In genomic region chr4:135034406-135034805, GRCm38 (mm10) we compare ENCODE assay signal across 8 mouse cellular contexts.
DNase-seq lines count a peak whose midpoint lies in the region; ATAC-seq and TF ChIP-seq lines count a peak whose summit lies in the region.

No protein-coding gene starts in this region.

- no peak for DNase-seq in forebrain, postnatal 0 days
- peak; percentile 6 to 21 for DNase-seq in right cerebral cortex, adult 2 months (ENCODE audit: low spot score in 2 of 2)
- DNase-seq in right cerebral cortex, adult 18-20 months: no peak
- DNase-seq in cerebellum, adult 8-10 months: peak; percentile 41
- DNase-seq in kidney, adult 8-10 months: peak; percentile 6 to 57
- peak; percentile 61 for DNase-seq in lung, embryonic 14.5 days
- peak; percentile 69 for DNase-seq in stomach, postnatal 0 days (ENCODE audit: low spot score)

- H3K4me2 ChIP-seq in forebrain, postnatal 0 days (ENCODE audit: low read depth): no peak overlapping the region
- no peak overlapping the region for H3K4me2 ChIP-seq in forebrain, embryonic 13.5 days
- H3K4me2 ChIP-seq in lung, embryonic 14.5 days: no peak overlapping the region
- H3K4me2 ChIP-seq in stomach, postnatal 0 days (replicated peaks; ENCODE audit: low read depth): no peak overlapping the region

- H3K4me3 ChIP-seq in forebrain, postnatal 0 days (ENCODE audit: low read depth, low read length): no peak overlapping the region
- no peak overlapping the region for H3K4me3 ChIP-seq in forebrain, embryonic 13.5 days
- H3K4me3 ChIP-seq in lung, embryonic 14.5 days (ENCODE audit: low read depth, low read length): no peak overlapping the region
- H3K4me3 ChIP-seq in stomach, postnatal 0 days (ENCODE audit: low read depth, low read length): no peak overlapping the region

- H3K9me3 ChIP-seq in forebrain, postnatal 0 days (ENCODE audit: low read length): no peaks in the 10 kb centered on the region
- H3K9me3 ChIP-seq in forebrain, embryonic 13.5 days (replicated peaks): no peaks in the 10 kb centered on the region
- no peaks in the 10 kb centered on the region for H3K9me3 ChIP-seq in lung, embryonic 14.5 days (ENCODE audit: low read depth, low read length)
- H3K9me3 ChIP-seq in stomach, postnatal 0 days (ENCODE audit: control insufficient read depth, low read length): no peaks in the 10 kb centered on the region

- H3K36me3 ChIP-seq in forebrain, postnatal 0 days (ENCODE audit: insufficient read depth): no peaks in the 10 kb centered on the region
- H3K36me3 ChIP-seq in forebrain, embryonic 13.5 days (ENCODE audit: poor library complexity, severe bottlenecking): no peaks in the 10 kb centered on the region
- H3K36me3 ChIP-seq in lung, embryonic 14.5 days (ENCODE audit: insufficient read depth): no peaks in the 10 kb centered on the region
- no peaks in the 10 kb centered on the region for H3K36me3 ChIP-seq in stomach, postnatal 0 days (ENCODE audit: control insufficient read depth, insufficient read depth, low read length)

- H3K9ac ChIP-seq in forebrain, postnatal 0 days: no peak overlapping the region
- H3K9ac ChIP-seq in forebrain, embryonic 13.5 days: no peak overlapping the region
- H3K9ac ChIP-seq in lung, embryonic 14.5 days: no peak overlapping the region
- H3K9ac ChIP-seq in stomach, postnatal 0 days (ENCODE audit: low read length): no peak overlapping the region

- no peak for ATAC-seq in forebrain, postnatal 0 days
- no peak for ATAC-seq in forebrain, embryonic 13.5 days
- no peak for ATAC-seq in lung, embryonic 14.5 days (ENCODE audit: insufficient read depth)
- ATAC-seq in stomach, postnatal 0 days (ENCODE audit: low FRiP score, low TSS enrichment): no peak

- WGBS in forebrain, postnatal 0 days: 30% methylated on average over 7 of the region's 7 CpGs
- 29% methylated on average over 7 of the region's 7 CpGs for WGBS in forebrain, embryonic 13.5 days
- WGBS in lung, embryonic 14.5 days: 27% methylated on average over 7 of the region's 7 CpGs
- WGBS in stomach, postnatal 0 days: 40% methylated on average over 7 of the region's 7 CpGs

- H3K27me3 ChIP-seq in forebrain, postnatal 0 days (ENCODE audit: insufficient read depth, low read length): no peaks in the 10 kb centered on the region
- no peaks in the 10 kb centered on the region for H3K27me3 ChIP-seq in forebrain, embryonic 13.5 days
- no peaks in the 10 kb centered on the region for H3K27me3 ChIP-seq in lung, embryonic 14.5 days (ENCODE audit: insufficient read depth, low read length)
- H3K27me3 ChIP-seq in stomach, postnatal 0 days (ENCODE audit: control insufficient read depth, insufficient read depth, low read length): no peaks in the 10 kb centered on the region

- H3K27ac ChIP-seq in forebrain, postnatal 0 days (ENCODE audit: low read depth, low read length): no peak overlapping the region
- no peak overlapping the region for H3K27ac ChIP-seq in forebrain, embryonic 13.5 days
- H3K27ac ChIP-seq in lung, embryonic 14.5 days (ENCODE audit: low read depth): no peak overlapping the region
- H3K27ac ChIP-seq in stomach, postnatal 0 days (replicated peaks): no peak overlapping the region

- TF ChIP-seq CTCF in forebrain, postnatal 0 days (IDR thresholded peaks at IDR 0.05; ENCODE audit: low read depth): peak; percentile 58
- peak; percentile 79 for TF ChIP-seq CTCF in lung, embryonic 14.5 days (IDR thresholded peaks at IDR 0.05; ENCODE audit: low read depth)
- TF ChIP-seq CTCF in stomach, postnatal 0 days (IDR thresholded peaks at IDR 0.05; ENCODE audit: low read depth): peak; percentile 78

- no peaks in the 10 kb centered on the region for H3K4me1 ChIP-seq in forebrain, postnatal 0 days (ENCODE audit: insufficient read depth)
- 0 out of 2 replicates have a peak, but pooled peaks cover 6% of the 10 kb centered on the region for H3K4me1 ChIP-seq in forebrain, embryonic 13.5 days
- H3K4me1 ChIP-seq in lung, embryonic 14.5 days (ENCODE audit: insufficient read depth): no peaks in the 10 kb centered on the region
- no peaks in the 10 kb centered on the region for H3K4me1 ChIP-seq in stomach, postnatal 0 days (replicated peaks; ENCODE audit: control insufficient read depth, insufficient read depth)

- TF ChIP-seq EP300 in stomach, postnatal 0 days (optimal IDR thresholded peaks at IDR 0.05): no peak

Comparison
In these comparisons a context has a peak if more than half of its experiments do, and no peak if none do; other contexts are left out.
1. DNase-seq: peak in right cerebral cortex, adult 2 months (2 of 2), cerebellum, adult 8-10 months (single experiment), kidney, adult 8-10 months (2 of 2), lung, embryonic 14.5 days (single experiment) and stomach, postnatal 0 days (single experiment); none in forebrain, postnatal 0 days (single experiment) and right cerebral cortex, adult 18-20 months (single experiment).
2. Peak in every context shown above with its lines, with median percentiles within 50 percentile points of each other: CTCF ChIP-seq.